Mouse (Mus musculus) embryonic fibroblast, embryonic 13.5 days (primary cell): ENCODE results near the gene Gadd45a.

Experiments
- CTCF ChIP-seq: IDR thresholded peaks from 2 replicates; pipeline ENCODE4 v1.5.1; 2011; ENCODE audit warnings: mild to moderate bottlenecking, control low read depth, low read length, moderate library complexity, borderline replicate concordance; ENCODE audit not compliant: insufficient read depth
- POLR2A ChIP-seq: IDR thresholded peaks from 2 replicates; pipeline ENCODE4 v1.6.1; 2011; ENCODE audit warnings: low read depth, mild to moderate bottlenecking, control low read depth, low read length, moderate library complexity

GRCm38 (mm10) chr6:66992786-66993185 is 44.5 kb downstream of the Gadd45a start:
- TF ChIP-seq POLR2A (no peak), CTCF (no peak)
